Mouse (Mus musculus) MEL (cell line): ENCODE data around the gene Abcc4. TPM values are rescaled to one million over a fixed set of nuclear protein-coding genes. Genes with fewer than 3 reads are reported as not detected.

Source experiments
- DNase-seq: peaks from one replicate; pipeline ENCODE4 v3.0.0; 2011; ENCODE audit warnings: low read depth, low spot score
- H3K27ac ChIP-seq: 2 replicates; pipeline ENCODE4 v1.5.1; 2012; ENCODE audit warnings: low read depth, mild to moderate bottlenecking, control low read depth, low read length, moderate library complexity; ENCODE audit not compliant: control insufficient read depth
- H3K27me3 ChIP-seq, 2 experiments: fragments of 150-350 bp in 1 of 2; sonication (generic) in 1 of 2; 2 replicates each; pipeline ENCODE4 v1.6.1; 2012; ENCODE audit warnings: low read length in 2 of 2, mild to moderate bottlenecking in 2 of 2, improper control_type of control experiment in 1 of 2, moderate library complexity in 1 of 2; ENCODE audit not compliant: insufficient read depth in 2 of 2, control insufficient read depth in 1 of 2
- H3K36me3 ChIP-seq, 2 experiments: 2 replicates each; pipeline ENCODE4 v1.6.1; 2012 to 2014; ENCODE audit warnings: low read length in 2 of 2, improper control_type of control experiment in 1 of 2, inconsistent platforms in 1 of 2, mild to moderate bottlenecking in 1 of 2; ENCODE audit not compliant: insufficient read depth in 2 of 2, control insufficient read depth in 1 of 2
- H3K4me1 ChIP-seq, 2 experiments: fragments of 150-350 bp in 1 of 2; sonication (generic) in 1 of 2; 2 replicates each; pipeline ENCODE4 v1.6.1; 2012; ENCODE audit warnings: low read length in 2 of 2, improper control_type of control experiment in 1 of 2, mild to moderate bottlenecking in 1 of 2; ENCODE audit not compliant: insufficient read depth in 2 of 2, control insufficient read depth in 1 of 2
- H3K4me3 ChIP-seq, 2 experiments: fragments of 150-350 bp in 1 of 2; sonication (generic) in 1 of 2; 2 replicates each; pipeline ENCODE4 v1.5.1; 2012; ENCODE audit warnings: low read depth in 2 of 2, low read length in 2 of 2, mild to moderate bottlenecking in 2 of 2, moderate library complexity in 2 of 2, control low read depth in 1 of 2, improper control_type of control experiment in 1 of 2; ENCODE audit not compliant: control insufficient read depth in 1 of 2, insufficient read depth in 1 of 2
- H3K79me2 ChIP-seq: 2 replicates; pipeline ENCODE4 v1.6.1; 2012; ENCODE audit warnings: mild to moderate bottlenecking, low read length, moderate library complexity; ENCODE audit not compliant: control insufficient read depth, poor library complexity, insufficient read depth
- H3K9ac ChIP-seq: 2 replicates; pipeline ENCODE4 v1.6.1; 2012; ENCODE audit warnings: low read depth, mild to moderate bottlenecking, control low read depth, low read length, moderate library complexity; ENCODE audit not compliant: control insufficient read depth, poor library complexity, severe bottlenecking
- H3K9me3 ChIP-seq: fragments of 150-350 bp; sonication (generic); replicated peaks from 2 replicates; pipeline ENCODE4 v1.6.1; 2012; ENCODE audit warnings: mild to moderate bottlenecking, low read length, improper control_type of control experiment, moderate library complexity; ENCODE audit not compliant: insufficient read depth
- BHLHE40 ChIP-seq: IDR thresholded peaks from 2 replicates; pipeline ENCODE4 v1.6.1; 2012; ENCODE audit warnings: low read depth, mild to moderate bottlenecking, inconsistent platforms, low read length, improper control_type of control experiment, borderline replicate concordance
- CHD1 ChIP-seq: IDR thresholded peaks from 2 replicates; pipeline ENCODE4 v1.6.1; 2012; ENCODE audit warnings: low read depth, mild to moderate bottlenecking, inconsistent platforms, low read length, improper control_type of control experiment
- CHD2 ChIP-seq: IDR thresholded peaks from 2 replicates; pipeline ENCODE4 v1.6.1; 2011; ENCODE audit warnings: low read length, improper control_type of control experiment
- E2F4 ChIP-seq: IDR thresholded peaks from 2 replicates; pipeline ENCODE4 v1.6.1; 2011; ENCODE audit warnings: low read depth, low read length, improper control_type of control experiment, borderline replicate concordance
- ELF1 ChIP-seq: IDR thresholded peaks from 2 replicates; pipeline ENCODE4 v1.6.1; 2014; ENCODE audit warnings: low read depth, mild to moderate bottlenecking, inconsistent platforms, low read length, improper control_type of control experiment, moderate library complexity
- EP300 ChIP-seq, 2 experiments: IDR thresholded peaks; 2 replicates each; pipeline ENCODE4 v1.6.1; 2011; ENCODE audit warnings: improper control_type of control experiment in 2 of 2, low read length in 2 of 2, low read depth in 1 of 2, mild to moderate bottlenecking in 1 of 2
- ETS1 ChIP-seq: IDR thresholded peaks from 2 replicates; pipeline ENCODE4 v1.6.1; 2012; ENCODE audit warnings: low read depth, mild to moderate bottlenecking, inconsistent platforms, low read length, improper control_type of control experiment, moderate library complexity
- HCFC1 ChIP-seq: IDR thresholded peaks from 2 replicates; pipeline ENCODE4 v1.6.1; 2012; ENCODE audit warnings: low read depth, mild to moderate bottlenecking, inconsistent platforms, low read length, improper control_type of control experiment, moderate library complexity
- MAX ChIP-seq: IDR thresholded peaks from 2 replicates; pipeline ENCODE4 v1.6.1; 2011; ENCODE audit warnings: low read length, improper control_type of control experiment
- MEF2A ChIP-seq: IDR thresholded peaks from 2 replicates; pipeline ENCODE4 v1.6.1; 2014; ENCODE audit warnings: low read depth, mild to moderate bottlenecking, inconsistent platforms, low read length, improper control_type of control experiment; ENCODE audit not compliant: poor library complexity, insufficient replicate concordance, severe bottlenecking; ENCODE audit errors: extremely low read depth
- MXI1 ChIP-seq: IDR thresholded peaks from 2 replicates; pipeline ENCODE4 v1.6.1; 2011; ENCODE audit warnings: mild to moderate bottlenecking, low read depth, low read length, improper control_type of control experiment
- MYB ChIP-seq: IDR thresholded peaks from 2 replicates; pipeline ENCODE4 v1.6.1; 2011; ENCODE audit warnings: mild to moderate bottlenecking, low read depth, low read length, improper control_type of control experiment
- MYC ChIP-seq: IDR thresholded peaks from 2 replicates; pipeline ENCODE4 v1.6.1; 2011; ENCODE audit warnings: low read depth, mild to moderate bottlenecking, low read length, improper control_type of control experiment, moderate library complexity
- NRF1 ChIP-seq: IDR thresholded peaks from 2 replicates; pipeline ENCODE4 v1.6.1; 2014; ENCODE audit warnings: low read depth, mild to moderate bottlenecking, inconsistent platforms, low read length, improper control_type of control experiment, moderate library complexity; ENCODE audit not compliant: poor library complexity, insufficient read depth, severe bottlenecking
- POLR2AphosphoS2 ChIP-seq: IDR thresholded peaks from 2 replicates; pipeline ENCODE4 v1.6.1; 2011; ENCODE audit warnings: low read length, improper control_type of control experiment
- TAL1 ChIP-seq: IDR thresholded peaks from 2 replicates; pipeline ENCODE4 v1.6.1; 2012; ENCODE audit warnings: mild to moderate bottlenecking, inconsistent platforms, low read length, moderate library complexity, mixed read lengths
- USF1 ChIP-seq: IDR thresholded peaks from 2 replicates; pipeline ENCODE4 v1.6.1; 2014; ENCODE audit warnings: low read depth, mild to moderate bottlenecking, inconsistent platforms, low read length, improper control_type of control experiment, moderate library complexity
- USF2 ChIP-seq, 2 experiments: IDR thresholded peaks; 2 replicates each; pipeline ENCODE4 v1.6.1; 2011 to 2012; ENCODE audit warnings: improper control_type of control experiment in 2 of 2, low read length in 2 of 2, borderline replicate concordance in 1 of 2, inconsistent platforms in 1 of 2, low read depth in 1 of 2, mild to moderate bottlenecking in 1 of 2; ENCODE audit not compliant: insufficient read depth in 1 of 2
- ZC3H11A ChIP-seq: IDR thresholded peaks from 2 replicates; pipeline ENCODE4 v1.6.1; 2012; ENCODE audit warnings: low read depth, mild to moderate bottlenecking, inconsistent platforms, low read length, improper control_type of control experiment
- ZKSCAN1 ChIP-seq: IDR thresholded peaks from 2 replicates; pipeline ENCODE4 v1.6.1; 2012; ENCODE audit warnings: low read depth, mild to moderate bottlenecking, inconsistent platforms, low read length, improper control_type of control experiment, moderate library complexity
- ZMIZ1 ChIP-seq: IDR thresholded peaks from 2 replicates; pipeline ENCODE4 v1.6.1; 2012; ENCODE audit warnings: low read depth, mild to moderate bottlenecking, inconsistent platforms, low read length, improper control_type of control experiment, moderate library complexity
- ZNF384 ChIP-seq: IDR thresholded peaks from 2 replicates; pipeline ENCODE4 v1.6.1; 2012; ENCODE audit warnings: low read depth, mild to moderate bottlenecking, inconsistent platforms, low read length, improper control_type of control experiment
- polyA plus RNA-seq, 2 experiments: library from polyadenylated mRNA; stranded (reverse) in 1 of 2; unstranded in 1 of 2; fragments of >175 nt in 1 of 2; fragments of >200 nt in 1 of 2; gene quantifications; 2 replicates each; pipeline versions ENCODE4 v1.2.1 to v1.2.4; 2012; ENCODE audit warnings: low replicate concordance in 2 of 2, low read depth in 1 of 2; ENCODE audit not compliant: insufficient read length in 2 of 2, insufficient read depth in 1 of 2, missing spikeins in 1 of 2
- total RNA-seq: library from RNA; depleted of rRNA; stranded (reverse); fragments of 300-350 nt; gene quantifications from 2 replicates; pipeline ENCODE4 v1.2.3, GENCODE M21; 2012

Gene Abcc4
- total and polyA plus RNA-seq, 3 experiments: 7.1 to 8.4 TPM; not detected in 1

GRCm38 (mm10) chr14:118563570-118563969 lies 142.4 kb downstream of the Abcc4 start:
- H3K4me1 ChIP-seq: no peaks in the 10 kb centered on the region
- no peak overlapping the region for H3K27ac ChIP-seq
- no peak overlapping the region for H3K4me3 ChIP-seq
- no peak for TF ChIP-seq USF1
- no peak for TF ChIP-seq EP300 (IDR thresholded peaks at IDR 0.05; ENCODE audit: low read depth in 1 of 2, low read length in 2 of 2)
- no peak for TF ChIP-seq E2F4
- TF ChIP-seq POLR2AphosphoS2: no peak
- no peak for TF ChIP-seq CHD1
- TF ChIP-seq HCFC1: no peak
- no peak for TF ChIP-seq MYC
- no peak for TF ChIP-seq MYB
- no peak for TF ChIP-seq ZMIZ1
- no peak for DNase-seq
- H3K36me3 ChIP-seq: no peaks in the 10 kb centered on the region
- H3K27me3 ChIP-seq: no peaks in the 10 kb centered on the region
- no peak overlapping the region for H3K9ac ChIP-seq
- H3K79me2 ChIP-seq: no peaks in the 10 kb centered on the region
- H3K9me3 ChIP-seq: no peaks in the 10 kb centered on the region

GRCm38 (mm10) chr14:118552901-118553475 lies 153.0 kb downstream of the Abcc4 start:
- TF ChIP-seq MEF2A (no peak), BHLHE40 (no peak), TAL1 (no peak), ZNF384 (no peak), MAX (no peak), NRF1 (no peak), CHD2 (no peak), USF1 (no peak), HCFC1 (no peak), ETS1 (no peak), ELF1 (no peak), USF2 (IDR thresholded peaks at IDR 0.05; ENCODE audit: borderline replicate concordance in 1 of 2, insufficient read depth in 1 of 2, low read depth in 1 of 2, low read length in 2 of 2) (no peak), ZC3H11A (no peak), CHD1 (no peak), ZKSCAN1 (no peak), MXI1 (no peak)
- Histone ChIP-seq H3K4me1 (peaks cover 0 to 6% of the 10 kb centered on the region in 2 experiments; a peak in 2 of 4 replicates), H3K9ac (no peak overlapping the region), H3K9me3 (no peaks in the 10 kb centered on the region), H3K79me2 (no peaks in the 10 kb centered on the region), H3K4me3 (no peak overlapping the region), H3K27me3 (no peaks in the 10 kb centered on the region), H3K36me3 (peaks cover 0 to 5% of the 10 kb centered on the region in 2 experiments; a peak in 2 of 4 replicates), H3K27ac (no peak overlapping the region)
- DNase-seq: no peak
